Mouse (Mus musculus) cortical plate, adult 2 months (tissue): ENCODE data around the gene Rnft2.

Source experiments
- CTCF ChIP-seq: fragments of 200-500 bp; IDR thresholded peaks from 2 replicates; pipeline ENCODE4 v1.5.1; 2011; ENCODE audit warnings: mild to moderate bottlenecking, control low read depth, low read length; ENCODE audit not compliant: insufficient read depth; ENCODE audit errors: extremely low read depth
- POLR2A ChIP-seq: fragments of 200-500 bp; IDR thresholded peaks from 2 replicates; pipeline ENCODE4 v1.6.1; 2011; ENCODE audit warnings: mild to moderate bottlenecking, low read length, control low read depth; ENCODE audit not compliant: insufficient read depth; ENCODE audit errors: extremely low read depth

DNA sequence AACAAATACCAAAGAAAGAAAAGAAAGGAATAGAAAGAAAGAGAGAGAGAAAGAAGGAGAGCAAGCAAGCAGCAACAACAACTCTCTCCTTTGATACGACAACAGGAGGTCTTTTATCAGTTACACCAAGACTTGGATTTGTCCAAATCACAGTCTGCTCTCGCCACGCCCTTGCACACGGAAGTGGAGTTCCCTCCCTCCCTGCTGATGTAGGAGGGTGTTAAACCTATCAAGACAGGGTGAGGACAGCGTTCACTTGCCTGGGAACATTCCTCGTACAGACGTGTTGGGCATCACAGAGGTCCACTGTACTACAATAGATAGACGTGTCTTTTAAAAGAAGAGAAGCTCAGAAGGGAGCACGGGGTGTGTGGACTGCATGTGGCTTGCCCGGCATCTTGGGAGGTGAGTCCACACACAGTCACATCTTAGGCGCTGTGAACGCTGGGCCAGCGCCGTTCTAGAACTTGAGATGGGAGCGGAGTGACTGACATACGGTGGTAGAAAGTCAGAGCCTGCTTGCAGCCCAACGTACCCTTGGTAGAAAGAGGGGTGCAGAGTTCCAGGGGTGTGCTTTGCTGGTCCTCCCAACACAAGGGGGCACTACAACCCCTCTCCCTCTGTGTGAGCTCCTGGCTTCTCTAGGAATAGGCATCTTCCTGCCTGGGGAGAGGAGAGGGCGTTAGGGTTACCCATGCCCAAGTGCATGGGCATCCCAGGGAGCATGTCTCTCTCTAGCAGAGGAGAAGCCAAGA lies 33.0 kb upstream of the Rnft2 start:
- TF ChIP-seq CTCF, result no peak
- no peak for TF ChIP-seq POLR2A
